Mouse (Mus musculus): ENCODE data around the gene Kcnh6.
A peak's percentile ranks its signal among the peaks of the same experiment; 100 is the strongest.
"Not testable (repeated sequence)": the region's sequence is repeated elsewhere in the genome, so short reads cannot be mapped to it uniquely, and the experiment has no call there.

Gene Kcnh6

DNA sequence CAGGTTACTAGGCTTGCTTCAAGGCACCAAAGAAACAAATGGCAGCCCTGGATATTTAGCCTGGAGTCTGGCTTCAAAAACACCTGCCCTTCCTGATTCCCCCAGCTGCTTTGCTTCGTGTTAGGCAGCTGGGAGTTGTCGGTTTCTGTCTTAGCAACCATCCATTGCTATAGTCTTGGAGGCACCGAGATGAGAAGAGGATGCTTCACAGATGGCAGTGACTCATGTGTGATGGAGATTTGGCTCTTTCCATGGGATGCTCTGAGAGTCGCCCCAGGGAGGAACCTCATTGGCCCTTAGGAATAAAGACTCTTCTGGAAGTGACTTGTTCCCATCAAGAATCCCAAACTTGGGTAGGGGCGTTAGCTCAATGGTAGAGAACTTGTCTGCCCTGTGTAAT, 8.5 kb downstream of the Kcnh6 start:
- no peak for DNase-seq

DNA sequence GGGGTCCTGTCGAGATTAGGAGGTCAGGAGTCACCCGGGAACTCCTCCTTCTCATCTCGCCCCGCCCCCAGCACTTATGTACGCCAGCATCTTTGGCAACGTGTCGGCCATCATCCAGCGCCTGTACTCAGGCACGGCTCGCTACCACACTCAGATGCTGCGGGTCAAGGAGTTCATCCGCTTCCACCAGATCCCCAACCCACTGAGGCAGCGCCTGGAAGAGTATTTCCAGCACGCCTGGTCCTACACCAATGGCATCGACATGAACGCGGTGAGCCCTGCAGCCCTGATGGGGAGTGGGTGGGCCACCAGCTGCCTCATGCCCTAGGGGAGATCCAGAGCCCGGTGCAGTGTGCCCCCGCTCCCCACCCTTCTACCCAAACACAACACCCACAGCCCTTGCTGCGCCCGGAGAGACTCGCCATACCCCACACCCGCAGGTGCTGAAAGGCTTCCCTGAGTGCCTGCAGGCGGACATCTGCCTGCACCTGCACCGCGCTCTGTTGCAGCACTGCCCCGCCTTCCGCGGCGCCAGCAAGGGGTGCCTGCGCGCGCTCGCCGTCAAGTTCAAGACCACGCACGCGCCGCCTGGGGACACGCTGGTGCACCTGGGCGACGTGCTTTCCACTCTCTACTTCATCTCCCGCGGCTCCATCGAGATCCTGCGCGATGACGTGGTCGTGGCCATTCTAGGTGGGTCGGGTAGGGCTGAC, 12.3 kb downstream of the Kcnh6 start:
- DNase-seq: peak; percentile 54

DNA sequence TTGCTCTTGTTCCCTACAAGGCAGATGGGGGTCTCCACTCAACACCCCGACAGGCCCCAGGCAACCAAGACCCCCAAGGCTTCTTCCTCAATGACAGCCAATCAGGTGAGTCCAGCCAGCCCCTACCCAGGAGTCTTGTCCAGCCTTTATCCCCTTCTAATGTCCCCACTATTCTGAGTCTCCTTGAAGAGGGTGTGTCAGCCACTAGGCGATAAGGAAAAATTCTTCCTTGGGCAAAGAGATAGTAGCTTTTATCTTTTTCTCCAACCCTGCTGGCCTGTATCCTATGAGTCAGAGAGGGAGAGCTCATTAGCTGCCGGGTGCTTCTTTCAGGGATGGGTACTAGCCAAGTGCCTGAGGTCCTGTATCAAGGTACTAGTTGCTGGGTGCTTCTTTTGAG, 17.9 kb downstream of the Kcnh6 start:
- DNase-seq: no peak

DNA sequence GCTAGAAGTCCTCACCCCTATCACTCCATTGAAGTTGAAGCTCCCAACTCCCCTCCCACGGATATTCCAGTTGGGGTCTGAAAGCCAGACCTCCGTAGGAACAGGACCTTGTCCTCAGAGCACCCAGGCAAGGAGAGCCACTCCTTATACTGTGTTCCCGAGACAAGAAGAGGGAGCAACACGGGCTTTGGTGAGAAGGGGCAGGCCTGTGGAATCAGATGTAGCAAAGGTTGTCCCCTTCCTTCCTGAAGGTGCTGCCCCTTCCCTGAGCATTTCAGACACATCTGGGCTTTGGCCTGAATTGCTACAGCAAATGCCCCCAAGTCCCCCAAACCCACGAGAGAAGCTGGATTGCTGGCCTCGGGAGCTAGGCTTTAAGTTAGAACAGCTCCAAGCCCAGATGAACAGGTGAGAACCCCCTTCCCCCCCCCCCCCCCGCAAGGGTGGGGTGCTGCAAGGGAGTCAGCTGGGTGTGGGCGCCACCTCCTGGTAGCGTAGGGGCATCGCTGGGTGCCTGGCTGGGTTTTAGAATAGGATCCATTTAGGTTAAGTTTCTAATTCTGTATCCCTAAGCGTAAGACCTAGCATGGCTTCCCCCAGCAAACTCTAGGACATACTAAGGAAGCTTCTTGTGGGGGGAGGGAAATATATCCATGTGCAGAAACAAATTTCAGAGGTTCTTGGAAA, 18.7 kb downstream of the Kcnh6 start:
- DNase-seq: peak; percentile 67

DNA sequence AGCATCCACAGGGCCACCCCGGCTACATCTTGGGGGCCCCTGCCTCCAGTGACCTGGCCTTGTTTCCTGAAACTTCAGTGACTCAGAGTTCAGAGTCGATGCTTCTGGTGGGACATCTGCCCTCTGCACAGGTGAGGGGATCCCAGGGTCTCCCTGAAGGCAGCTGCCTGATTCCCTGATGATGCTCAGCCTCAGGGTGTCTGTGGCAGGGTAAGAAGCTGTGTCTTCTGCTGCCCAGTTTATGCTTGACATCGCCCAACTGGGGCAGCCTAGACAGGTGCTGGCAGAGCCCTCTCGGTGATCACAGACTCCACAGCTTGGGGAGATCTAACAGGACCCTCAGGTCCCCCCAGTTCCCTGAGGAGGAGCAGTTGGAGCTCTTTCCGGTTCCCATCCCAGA, 19.7 kb downstream of the Kcnh6 start:
- DNase-seq: no peak

DNA sequence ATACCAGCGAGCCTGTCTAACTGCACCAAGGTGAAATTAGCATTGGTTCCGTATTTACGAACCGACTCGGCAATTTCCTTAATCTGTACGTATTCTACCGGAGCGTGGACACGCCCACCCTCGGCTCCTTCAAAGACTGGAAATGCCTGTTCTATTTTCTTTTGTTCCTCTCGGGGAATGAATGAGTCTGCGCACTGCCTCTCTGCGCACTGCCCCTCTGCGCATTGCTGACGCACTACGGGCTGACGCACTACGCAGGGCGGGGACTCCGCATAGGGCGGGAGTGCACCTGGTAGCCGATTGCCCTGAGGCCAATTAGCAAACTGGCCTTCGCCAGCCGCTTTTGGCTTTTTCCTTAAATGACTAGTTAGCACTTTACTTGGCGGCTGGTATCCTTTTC, 24.1 kb downstream of the Kcnh6 start:
- not testable (repeated sequence) for DNase-seq

DNA sequence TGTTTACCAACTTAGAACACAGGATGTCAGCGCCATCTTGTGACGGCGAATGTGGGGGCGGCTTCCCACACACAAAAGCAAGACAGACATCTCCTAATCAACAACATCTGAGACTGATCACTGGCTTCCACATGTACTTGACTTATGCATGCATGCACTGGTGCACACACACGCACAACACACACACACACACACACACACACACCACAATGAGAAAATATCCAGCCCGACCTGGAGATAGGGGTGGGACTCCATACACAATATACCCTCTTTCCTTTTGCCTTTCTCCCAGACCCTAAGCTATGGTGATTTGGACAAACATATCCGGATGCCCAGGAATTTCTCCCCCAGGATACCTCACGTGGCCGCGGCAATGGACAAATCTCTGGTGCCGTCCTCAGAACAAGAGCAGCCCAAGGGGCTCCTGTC, 25.6 kb downstream of the Kcnh6 start:
- DNase-seq: no peak

DNA sequence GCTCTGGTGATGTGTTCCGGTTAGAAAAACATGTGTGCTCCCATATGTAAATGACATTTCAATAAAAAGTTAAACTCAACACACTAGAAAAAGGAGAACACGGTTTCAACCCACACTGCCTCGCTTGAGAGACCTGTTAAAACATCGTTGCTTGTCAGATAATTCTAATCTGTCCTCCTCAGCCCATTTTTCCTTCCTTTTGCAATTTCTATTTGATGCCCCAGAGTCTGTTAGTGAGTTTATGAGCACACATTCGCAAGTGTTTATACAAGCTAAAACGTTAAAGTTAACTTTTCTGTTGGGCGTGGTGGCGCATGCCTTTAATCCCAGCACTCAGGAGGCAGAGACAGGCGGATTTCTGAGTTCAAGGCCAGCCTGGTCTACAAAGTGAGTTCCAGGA, 27.1 kb downstream of the Kcnh6 start:
- DNase-seq: no peak

DNA sequence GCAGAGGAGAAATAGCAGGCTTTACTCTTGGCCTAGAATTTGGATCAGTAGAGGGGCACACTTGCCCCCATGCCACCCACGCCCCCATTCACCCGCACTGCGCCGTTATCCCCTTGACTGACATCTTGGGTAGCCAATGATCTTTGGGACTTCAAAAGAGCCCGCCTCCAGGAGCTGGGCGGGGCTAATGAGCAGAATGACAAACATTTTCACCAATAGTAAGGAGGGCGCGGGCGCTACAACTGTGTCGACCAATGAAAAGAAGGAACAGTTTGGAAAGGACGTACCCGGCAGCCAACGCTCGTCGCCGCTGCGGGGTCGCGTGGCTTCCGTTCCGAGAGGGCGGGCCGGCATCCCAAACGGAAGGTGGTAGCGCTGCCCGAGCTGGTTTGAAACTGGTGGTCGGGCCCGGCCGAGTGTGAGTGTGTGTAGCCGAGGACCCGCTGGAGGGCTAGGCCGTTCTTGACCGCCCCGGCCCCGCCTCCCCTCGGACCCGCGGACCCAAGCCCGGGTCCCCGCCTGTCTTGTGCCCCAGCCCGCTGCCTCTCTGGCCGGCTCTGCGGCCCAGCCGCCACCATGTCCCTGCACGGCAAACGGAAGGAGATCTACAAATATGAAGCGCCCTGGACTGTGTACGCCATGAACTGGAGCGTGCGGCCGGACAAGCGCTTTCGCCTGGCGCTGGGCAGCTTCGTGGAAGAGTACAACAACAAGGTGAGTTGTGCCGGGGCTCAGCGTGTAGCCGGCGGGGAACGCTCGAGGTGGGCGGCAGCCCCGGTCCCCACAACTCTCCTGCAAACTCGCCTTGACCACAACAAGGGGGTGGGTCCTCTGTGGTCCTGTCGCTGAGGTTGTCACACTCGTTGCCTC, 28.9 kb downstream of the Kcnh6 start, which contains the start of gene Dcaf7:
Dcaf7 (plus strand) TSS at position 325 of the 870 bp plus-strand sequence.
- peak; percentile 94 for DNase-seq

DNA sequence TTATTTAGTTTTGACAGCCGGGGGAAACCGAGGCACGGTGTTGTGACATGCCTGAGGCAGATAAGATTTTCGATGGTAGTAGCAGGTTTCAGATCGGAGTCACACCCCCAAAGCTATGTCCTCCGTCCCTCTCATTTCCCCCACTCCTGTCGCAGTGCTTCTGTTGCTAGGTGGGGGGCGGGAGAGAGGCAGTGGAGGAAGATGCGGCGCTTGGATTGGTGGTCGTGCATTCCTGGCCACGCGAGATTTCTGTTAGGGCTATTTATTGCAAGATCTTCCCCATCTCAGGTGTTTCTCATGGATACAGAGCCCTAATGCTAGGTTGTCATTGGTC, 29.5 kb downstream of the Kcnh6 start:
- DNase-seq: peak; percentile 75

DNA sequence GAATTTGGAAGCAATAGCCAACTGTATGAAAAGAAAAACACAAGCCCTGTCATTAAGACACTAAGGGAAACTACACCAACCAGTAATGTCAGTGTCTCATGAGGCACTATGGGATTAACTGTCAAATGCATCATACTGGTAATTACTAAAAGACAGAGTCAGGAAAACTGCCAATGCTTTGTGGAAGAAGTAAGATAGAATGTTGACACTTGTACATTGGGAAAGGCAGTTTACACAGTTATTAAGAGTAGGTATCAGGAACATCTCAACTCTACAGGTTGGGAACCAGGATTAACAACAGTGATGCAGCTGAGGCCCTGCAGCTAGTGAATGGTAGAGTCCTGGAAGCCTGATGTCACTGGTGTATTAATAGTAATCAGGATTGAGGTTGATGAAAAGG, 36.4 kb downstream of the Kcnh6 start:
- DNase-seq: no peak

DNA sequence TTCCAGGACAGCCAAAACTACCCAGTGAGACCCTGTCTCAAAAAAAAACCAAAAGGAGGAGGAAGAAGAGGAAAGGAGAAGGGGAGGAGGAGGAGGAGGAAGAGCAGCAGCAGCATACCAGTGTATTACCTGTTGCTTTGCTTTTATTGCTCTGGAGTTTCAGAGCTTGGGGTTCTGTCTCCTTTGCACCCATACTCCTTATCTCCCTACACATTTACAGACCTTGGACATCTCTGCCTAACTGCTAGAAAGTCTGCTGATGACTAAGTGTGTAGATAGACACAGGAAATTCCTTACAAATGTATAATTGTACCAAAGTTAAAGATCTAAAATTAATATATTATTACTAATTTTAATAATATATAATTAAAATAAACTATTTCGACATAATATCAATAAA, 37.3 kb downstream of the Kcnh6 start:
- DNase-seq: no peak

DNA sequence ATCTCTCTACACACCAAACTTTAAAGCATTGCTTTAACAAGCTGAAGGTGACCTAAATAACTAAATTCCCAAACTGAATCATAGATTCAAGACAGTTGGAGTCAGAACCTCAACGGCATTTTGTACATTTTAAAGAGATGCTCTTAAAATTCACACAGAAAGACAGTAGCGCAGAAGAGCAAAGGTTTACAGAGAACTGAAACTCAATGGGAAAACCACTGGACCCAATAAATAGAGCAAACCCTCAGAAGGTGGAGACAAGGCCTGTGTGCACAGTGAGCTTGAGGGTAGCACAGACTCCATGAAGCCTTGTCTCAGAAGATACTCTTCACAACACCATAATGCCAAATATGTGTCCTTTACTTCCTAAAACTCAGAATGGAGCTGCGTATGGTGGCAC, 37.9 kb downstream of the Kcnh6 start:
- no peak for DNase-seq

DNA sequence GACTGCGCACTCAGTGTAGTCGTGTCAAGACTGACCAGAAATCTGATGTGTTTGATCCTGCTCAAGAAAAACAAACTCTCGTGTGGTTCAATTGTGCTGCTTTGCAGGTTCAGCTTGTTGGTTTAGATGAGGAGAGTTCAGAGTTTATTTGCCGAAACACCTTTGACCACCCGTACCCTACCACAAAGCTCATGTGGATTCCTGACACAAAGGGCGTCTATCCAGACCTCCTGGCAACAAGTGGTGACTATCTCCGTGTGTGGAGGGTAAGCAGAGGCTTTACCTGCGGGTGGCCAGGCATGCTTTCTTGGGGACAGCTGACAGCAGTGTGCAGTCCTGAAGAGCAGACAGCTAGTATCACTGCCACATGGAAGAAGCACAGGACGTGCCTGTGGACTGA, 38.7 kb downstream of the Kcnh6 start:
- DNase-seq: no peak

DNA sequence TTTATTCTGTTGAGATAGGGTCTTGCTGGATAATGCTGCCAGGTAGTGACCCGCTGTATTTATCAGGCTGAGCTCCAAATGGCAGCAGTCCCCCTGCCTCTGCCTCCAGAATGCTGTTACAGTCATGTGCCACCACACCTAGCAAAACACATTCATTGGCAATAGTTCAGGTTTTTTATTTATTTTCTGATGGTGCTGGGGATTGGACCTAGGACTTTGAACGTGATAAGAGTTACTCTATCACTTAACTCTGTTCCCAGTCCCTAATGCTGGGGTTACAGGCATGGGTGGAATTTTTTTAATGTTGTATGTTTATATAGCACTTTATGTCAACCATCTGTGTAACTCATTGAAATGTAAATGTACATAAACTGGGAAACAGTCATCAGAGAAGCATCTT, 46.0 kb downstream of the Kcnh6 start:
- no peak for DNase-seq

DNA sequence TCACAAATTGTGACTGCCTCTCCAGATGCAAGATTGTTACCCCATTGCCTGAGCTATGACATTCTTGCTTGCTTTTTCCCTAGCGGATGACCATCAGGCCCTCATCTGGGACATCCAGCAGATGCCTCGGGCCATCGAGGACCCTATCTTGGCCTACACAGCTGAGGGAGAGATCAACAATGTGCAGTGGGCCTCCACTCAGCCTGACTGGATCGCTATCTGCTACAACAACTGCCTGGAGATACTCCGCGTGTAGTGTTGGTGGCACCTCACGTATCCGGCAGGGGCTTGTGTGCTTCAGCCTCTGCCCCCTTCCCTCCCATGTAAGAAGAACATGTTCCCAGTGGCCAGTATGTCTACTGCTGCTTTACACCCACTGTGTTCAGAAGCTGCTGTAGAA, 46.7 kb downstream of the Kcnh6 start:
- no peak for DNase-seq

DNA sequence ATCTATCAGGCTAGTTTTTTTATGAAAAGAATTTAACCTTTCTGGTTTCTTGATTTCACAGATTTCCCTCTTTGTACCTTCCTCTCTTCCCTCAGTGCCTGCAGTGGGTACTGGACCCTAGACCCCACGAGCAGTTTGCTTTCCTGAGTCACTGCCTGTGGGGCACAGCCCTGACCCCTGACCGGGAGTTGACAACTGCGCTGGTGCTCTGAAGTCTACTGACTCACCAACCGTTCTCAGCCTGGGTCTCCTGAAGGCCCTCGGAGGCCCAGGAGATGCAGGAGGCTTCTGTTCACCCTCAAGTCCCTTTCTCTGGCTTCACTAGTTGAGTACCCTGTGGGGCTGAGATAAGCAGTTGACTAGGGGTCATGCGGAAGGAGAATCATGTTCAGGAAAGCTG, 47.4 kb downstream of the Kcnh6 start:
- no peak for DNase-seq

DNA sequence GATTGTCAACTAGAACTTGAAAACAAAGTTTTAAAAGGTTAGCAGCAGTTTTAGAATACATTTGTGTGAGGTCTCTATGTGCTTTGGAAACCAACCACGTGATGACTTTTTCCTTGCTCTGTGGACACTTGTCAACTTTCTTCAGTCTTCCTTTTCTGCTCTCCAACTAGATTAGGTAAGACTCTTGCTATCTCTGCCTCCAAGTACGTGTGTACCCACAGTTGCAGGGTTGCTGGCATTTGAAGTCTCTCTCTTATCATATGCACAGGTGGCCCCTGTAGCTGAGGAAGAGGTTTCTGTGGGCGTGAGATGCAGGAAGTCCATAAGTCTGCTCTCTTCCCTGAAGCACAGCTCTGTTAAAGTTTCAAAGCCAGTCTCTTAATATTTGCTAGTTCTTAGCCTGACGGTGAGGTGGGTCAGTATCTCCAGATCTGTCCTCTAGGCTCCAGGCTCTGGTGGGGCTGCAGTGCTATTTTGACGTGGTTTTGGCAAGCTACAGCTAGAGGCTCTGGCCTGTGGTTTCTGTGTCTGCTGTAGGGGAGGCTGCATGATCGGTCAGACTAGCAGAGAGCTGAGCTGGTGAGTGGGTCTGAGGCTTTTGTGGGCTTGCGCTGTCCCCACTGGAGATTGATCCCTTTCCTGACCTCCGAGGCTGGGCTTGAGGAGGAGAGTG, 49.0 kb downstream of the Kcnh6 start:
- no peak for DNase-seq

DNA sequence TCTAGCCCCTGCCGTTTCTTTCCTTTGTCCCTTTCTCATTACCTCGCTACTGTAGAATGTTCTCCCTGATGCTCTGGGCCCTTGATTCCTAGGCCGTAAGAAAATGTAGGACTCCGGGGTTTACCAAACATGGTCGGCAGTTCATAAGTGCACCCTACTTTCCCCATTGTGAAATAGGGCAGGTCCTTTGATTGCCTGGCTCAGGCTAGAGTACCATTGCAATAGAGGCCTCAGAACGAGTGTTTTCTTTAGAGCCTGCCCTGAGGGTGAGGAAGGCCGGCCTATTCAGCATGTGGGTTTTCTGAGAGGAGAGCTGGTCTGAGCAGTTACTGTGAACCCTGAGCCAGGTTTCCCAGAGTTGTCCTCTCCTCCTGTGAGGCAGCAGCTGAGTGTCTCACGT, 50.1 kb downstream of the Kcnh6 start:
- no peak for DNase-seq

DNA sequence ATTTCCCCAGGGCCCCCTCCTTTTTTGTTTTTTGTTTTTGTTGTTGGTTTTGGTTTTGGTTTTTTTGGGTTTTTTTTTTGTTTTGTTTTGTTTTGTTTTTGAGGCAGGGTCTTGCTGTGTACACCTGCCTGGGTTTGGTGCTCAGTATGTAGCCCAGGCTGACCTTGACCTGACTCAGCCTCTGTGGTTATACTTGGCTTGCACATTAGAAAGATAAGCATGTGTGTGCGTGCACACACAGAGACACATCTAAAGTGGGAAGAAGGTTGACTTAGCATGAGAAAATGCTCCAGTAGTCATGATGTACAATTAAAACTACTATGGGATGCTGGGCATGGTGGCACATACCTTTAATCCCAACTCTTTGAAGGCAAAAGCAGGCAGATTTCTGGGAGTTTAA, 52.6 kb downstream of the Kcnh6 start:
- no peak for DNase-seq

DNA sequence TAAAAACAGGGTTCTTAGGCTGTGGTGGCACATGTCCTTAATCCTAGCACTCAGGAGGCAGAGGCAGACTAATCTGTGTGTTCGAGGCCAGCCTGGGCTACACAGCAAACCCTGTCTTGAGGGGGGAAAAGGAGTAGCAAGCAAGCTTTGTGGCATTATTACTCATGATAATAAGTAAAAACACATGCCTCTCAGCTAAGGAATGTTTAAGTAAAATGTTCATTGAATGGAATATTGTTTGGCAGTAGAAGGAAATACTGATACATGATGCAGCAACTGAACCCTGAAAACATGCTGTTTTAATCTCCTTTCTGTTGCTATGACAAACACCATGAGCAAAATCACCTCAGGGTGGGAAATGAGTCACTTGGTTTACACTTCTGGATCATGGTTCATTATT, 53.4 kb downstream of the Kcnh6 start:
- DNase-seq: no peak

DNA sequence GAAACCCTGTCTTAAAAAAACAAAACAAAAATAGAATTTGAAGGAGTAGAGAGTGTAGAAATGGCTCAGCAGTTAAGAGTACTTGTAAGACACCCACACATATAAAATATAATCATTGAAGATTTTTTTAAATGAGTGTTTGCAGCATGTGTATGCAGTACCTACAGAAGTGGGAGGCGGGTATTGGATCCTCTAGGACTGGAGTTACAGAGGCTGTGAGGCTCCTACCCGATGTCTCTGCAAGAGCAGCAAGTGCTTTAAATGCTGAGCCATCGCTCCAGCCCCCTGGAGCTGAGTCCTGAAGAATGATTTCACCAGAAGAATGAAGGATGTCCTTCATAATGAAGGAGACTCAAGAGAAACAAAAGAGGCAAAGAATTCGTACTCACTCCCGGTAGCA, 55.8 kb downstream of the Kcnh6 start:
- no peak for DNase-seq
